Mouse (Mus musculus): ENCODE data around the gene 2210017I01Rik.

2210017I01Rik gene

DNA sequence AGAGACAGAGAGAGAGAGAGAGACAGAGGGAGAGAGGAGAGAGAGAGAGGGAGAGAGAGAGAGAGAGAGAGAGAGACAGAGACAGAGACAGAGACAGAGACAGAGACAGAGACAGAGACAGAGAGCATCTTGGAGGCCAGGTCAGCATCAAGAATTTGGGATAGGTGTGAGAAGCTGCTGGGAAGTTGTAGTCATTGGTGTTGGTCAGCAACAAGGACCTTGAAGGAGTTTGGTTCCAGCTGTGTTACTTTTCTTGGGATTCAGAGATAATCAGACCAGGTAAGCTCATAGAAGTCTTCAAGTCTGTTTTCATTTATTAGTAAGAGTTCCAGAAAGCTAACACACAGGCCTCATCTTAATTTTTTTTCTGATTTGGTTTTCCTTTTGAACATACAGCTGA, at the start of gene 2210017I01Rik:
Gene 2210017I01Rik (minus strand): TSS at position 101 of the 400 bp plus-strand sequence.
- no peak for DNase-seq

DNA sequence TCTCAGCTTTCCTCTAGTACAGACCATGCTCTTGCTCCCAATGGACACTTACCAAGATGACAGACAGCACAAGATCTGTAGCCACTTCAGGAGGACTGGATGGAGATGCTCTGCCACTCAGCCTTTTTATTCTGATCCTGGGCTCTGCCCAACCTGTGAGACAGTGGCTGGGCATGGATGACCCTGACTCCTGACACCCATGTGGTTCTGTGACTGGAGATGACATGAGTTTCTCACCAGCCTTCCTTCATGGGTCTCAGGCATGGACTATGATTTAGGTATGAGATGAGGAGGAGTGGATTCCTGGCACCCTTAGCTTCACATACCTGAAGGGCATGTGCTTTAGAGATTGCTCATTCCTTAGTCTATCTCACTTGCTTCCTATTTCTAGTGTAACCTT, 49.5 kb upstream of the 2210017I01Rik start, which contains the start of gene Lce1b:
Gene Lce1b (minus strand): TSS at position 101 of the 400 bp plus-strand sequence.
- no peak for DNase-seq

- no peak for DNase-seq
Measured at GRCm38 (mm10) chr3:92648207-92648606, 40.9 kb upstream of the 2210017I01Rik start, which contains the start of gene Lce1a1. Gene Lce1a1 (minus strand): TSS chr3:92648307.

- DNase-seq = no peak
Measured at GRCm38 (mm10) chr3:92639854-92640253, 32.6 kb upstream of the 2210017I01Rik start.

DNA sequence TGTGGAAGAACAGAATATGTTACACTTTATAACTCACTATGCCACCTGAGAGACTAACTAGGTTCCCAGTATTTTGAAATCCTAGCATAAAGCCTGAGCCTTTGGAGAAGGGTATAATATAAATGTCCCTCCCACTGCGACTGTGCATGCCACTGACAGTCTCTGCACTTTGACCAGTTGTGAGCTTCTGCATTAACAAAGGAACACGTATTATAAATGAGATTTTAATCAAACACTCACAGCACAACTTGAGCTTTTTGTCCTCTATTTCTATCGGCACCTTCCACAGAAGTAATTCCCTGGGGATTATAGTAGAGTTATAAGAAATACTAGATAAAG, 31.3 kb upstream of the 2210017I01Rik start:
- DNase-seq = no peak

- DNase-seq = no peak
Measured at GRCm38 (mm10) chr3:92637745-92638652, 30.7 kb upstream of the 2210017I01Rik start.

GRCm38 (mm10) chr3:92621560-92621959, 14.3 kb upstream of the 2210017I01Rik start, which contains the start of gene Lce6a:
Gene Lce6a (minus strand): TSS chr3:92621660.
- DNase-seq = no peak

DNA sequence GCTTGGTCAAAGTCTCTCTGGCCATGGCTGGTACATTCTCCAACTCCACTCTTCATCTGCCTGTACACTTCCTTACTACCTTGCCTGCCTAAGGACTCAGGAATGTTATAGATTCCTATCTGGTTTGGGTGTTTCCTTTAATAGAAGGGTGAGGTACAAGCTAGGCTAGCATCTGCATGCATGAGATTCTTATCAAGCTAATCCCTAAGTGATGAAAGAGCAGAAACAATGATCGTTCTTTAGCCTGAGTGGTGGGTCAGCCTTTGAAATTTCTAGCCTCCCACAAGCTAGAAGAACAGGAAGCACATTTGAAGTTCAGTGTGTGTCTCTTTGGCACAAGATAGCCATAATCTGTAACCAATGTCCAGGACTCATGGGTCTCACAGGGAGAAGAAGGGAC, 2.5 kb upstream of the 2210017I01Rik start:
- no peak for DNase-seq

DNA sequence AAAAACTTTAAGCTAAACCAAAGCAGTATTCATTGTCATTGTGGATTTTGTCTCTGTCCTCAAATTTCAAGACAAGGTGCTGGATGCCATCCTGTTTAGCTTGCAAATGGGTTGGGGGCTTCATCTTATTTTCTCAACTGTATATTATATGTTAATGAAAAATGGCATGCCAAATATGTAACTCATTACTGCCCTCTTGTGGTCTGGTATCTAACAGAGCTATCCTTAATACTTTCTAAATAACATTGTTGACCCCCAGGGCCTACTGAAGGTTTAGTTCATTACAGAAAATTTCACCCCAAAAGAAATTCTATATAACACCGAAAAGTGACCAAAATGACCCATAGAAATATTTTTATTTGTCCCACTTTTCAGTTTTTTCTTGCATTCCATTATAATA, 5.1 kb downstream of the 2210017I01Rik start:
- no peak for DNase-seq

- no peak for DNase-seq
Measured at GRCm38 (mm10) chr3:92600456-92600855, 6.8 kb downstream of the 2210017I01Rik start.

GRCm38 (mm10) chr3:92599973-92600372, 7.3 kb downstream of the 2210017I01Rik start:
- DNase-seq = no peak

DNA sequence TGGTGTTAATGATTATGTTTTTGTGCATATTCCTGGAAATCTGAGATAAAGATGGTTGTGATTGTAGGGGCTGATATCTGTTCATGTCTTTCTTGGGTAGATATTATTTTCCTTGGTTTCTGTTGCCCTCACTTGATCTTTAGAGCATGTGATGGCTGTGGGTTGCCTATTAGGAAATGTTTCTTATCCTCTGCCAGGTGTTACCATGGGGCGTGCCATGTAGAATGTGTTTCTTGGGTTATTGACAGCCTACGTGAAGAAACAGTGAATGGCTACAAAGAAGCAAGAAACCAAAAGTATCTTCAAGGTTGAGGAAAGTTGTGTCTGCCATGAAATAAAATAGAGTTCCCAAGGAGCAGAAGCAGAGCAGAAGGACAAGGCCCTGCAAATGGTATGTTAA, 8.9 kb downstream of the 2210017I01Rik start:
- DNase-seq = no peak

- DNase-seq = no peak
Measured at GRCm38 (mm10) chr3:92588858-92589257, 18.4 kb downstream of the 2210017I01Rik start, which contains the start of gene Smcp. Gene Smcp (minus strand): TSS chr3:92588997.

GRCm38 (mm10) chr3:92587190-92587589, 20.1 kb downstream of the 2210017I01Rik start:
- no peak for DNase-seq

GRCm38 (mm10) chr3:92585055-92585454, 22.2 kb downstream of the 2210017I01Rik start:
- no peak for DNase-seq

GRCm38 (mm10) chr3:92583164-92583826, 24.0 kb downstream of the 2210017I01Rik start:
- no peak for DNase-seq

GRCm38 (mm10) chr3:92579508-92579907, 27.8 kb downstream of the 2210017I01Rik start:
- no peak for DNase-seq

DNA sequence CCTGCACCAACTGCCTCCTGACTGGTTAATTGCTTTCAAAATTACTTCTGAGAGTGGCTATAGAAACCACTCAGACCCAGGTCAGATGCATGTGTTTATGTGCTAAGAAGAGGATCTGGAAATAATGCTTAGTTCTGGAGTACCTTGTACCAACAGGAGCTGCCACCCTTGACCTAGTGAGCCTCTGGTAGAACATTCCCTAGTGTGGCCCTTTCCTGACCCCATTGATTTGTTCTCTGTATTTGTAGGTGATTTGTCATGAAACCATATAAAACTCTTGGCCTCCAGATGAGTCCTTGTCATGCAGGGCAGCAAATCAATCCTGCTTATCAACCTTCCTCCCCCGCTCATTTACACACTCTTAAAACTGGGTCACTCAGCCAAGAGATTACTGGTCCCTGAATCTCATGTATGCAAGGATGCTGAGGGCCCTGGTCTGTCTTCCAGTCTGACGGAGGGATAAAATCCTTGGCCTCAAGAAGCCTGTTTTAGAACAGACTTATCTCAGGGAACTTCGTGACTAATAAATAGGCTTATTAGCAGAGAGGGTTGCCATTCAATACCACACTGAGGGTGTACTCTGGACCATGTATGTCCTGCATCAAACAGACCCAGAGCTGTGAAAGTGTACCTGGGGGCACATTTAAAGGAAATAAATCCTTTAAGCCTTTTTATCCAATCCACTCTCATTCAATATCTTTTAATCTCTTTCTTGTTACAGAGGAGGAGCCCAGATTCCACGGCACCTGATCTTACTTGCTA, 28.5 kb downstream of the 2210017I01Rik start:
- DNase-seq = no peak

DNA sequence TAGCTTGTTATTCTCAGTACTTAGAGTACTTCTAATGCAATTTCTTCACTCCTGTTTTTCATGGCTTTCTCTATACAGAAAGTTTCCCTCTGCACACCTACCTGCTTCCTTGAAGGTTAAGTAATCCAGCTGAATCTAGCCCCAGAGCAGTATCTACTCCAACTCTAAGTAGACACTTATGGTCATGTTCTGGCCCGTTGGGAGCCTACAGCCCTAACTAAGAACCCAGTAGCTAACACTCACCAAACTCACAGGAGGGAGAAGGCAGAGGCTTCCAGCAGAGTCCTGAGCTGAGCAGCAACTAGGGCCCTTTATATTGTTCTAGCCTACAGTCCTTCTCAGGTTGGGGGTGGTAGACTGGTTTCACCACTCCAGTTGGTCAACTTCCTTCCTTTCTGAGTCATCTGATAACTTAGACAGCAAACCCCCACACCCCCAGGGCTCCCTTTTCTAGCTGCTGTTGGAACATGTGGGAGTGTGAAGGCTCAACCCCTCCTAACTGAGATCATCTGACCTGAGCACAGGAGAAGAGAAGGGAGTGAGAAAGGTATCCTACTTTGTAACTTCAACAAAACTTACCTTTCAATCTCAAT, 33.7 kb downstream of the 2210017I01Rik start, which contains the start of gene Ivl:
Gene Ivl (minus strand): TSS at position 287 of the 593 bp plus-strand sequence.
- no peak for DNase-seq

DNA sequence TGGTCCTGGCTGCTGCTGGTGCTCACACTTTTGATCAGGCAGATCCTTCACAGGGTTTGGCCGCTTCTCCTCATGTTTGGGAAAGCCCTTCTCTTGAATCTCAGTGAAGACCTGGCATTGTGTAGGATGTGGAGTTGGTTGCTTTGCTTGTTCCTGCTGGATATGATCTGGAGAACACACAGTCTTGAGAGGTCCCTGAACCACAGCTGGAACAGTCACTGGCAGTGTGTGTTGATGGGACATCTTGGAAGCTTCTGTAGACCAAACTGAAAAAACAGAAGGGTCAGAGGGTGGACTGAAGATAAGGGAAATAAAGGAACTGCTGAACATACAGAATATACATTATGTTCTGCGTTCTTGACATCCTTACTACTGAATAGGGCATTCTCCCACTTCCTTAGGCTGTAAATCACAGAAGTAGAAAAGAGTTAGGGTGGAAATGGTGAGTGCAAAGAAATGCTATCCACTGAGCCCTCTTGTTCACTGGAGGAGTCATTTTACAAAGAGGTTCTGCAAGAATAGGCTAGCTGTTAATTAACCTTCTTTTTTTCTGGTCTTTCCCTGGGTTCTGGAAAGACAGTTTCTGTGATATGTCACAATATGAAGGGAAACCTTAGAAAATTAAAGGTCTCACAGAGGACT, 34.7 kb downstream of the 2210017I01Rik start:
- DNase-seq = no peak

- no peak for DNase-seq
Measured at GRCm38 (mm10) chr3:92568752-92569151, 38.5 kb downstream of the 2210017I01Rik start.

GRCm38 (mm10) chr3:92565418-92565817, 41.9 kb downstream of the 2210017I01Rik start:
- DNase-seq = no peak

Data from thymus, postnatal 25 days (tissue).